Mouse (Mus musculus) cerebellum, adult 2 months (tissue): Measurements from ENCODE around the gene Aif1l.

ENCODE experiments used
- CTCF ChIP-seq: fragments of 200-500 bp; IDR thresholded peaks from 2 replicates; pipeline ENCODE4 v1.5.1; 2011; ENCODE audit warnings: low read depth, mild to moderate bottlenecking, control low read depth, low read length, moderate library complexity, borderline replicate concordance; ENCODE audit not compliant: insufficient read depth
- POLR2A ChIP-seq: fragments of 200-500 bp; IDR thresholded peaks from 2 replicates; pipeline ENCODE4 v1.6.1; 2011; ENCODE audit warnings: low read length, control low read depth, borderline replicate concordance; ENCODE audit not compliant: insufficient read depth

GRCm38 (mm10) chr2:31900932-31901331 lies 49.0 kb upstream of the Aif1l start:
- TF ChIP-seq POLR2A (no peak), CTCF (no peak)
